Mouse (Mus musculus): ENCODE measurements around the gene Parp8.
"Not testable (repeated sequence)": the region's sequence is repeated elsewhere in the genome, so short reads cannot be mapped to it uniquely, and the experiment has no call there.

The Parp8 gene

GRCm38 (mm10) chr13:116958776-116959589 lies 66.4 kb downstream of the Parp8 start:
- no peak for DNase-seq

- no peak for DNase-seq
Observed at GRCm38 (mm10) chr13:116957577-116957976, 67.8 kb downstream of the Parp8 start.

GRCm38 (mm10) chr13:116951336-116951735 lies 74.0 kb downstream of the Parp8 start:
- DNase-seq: no peak

DNA sequence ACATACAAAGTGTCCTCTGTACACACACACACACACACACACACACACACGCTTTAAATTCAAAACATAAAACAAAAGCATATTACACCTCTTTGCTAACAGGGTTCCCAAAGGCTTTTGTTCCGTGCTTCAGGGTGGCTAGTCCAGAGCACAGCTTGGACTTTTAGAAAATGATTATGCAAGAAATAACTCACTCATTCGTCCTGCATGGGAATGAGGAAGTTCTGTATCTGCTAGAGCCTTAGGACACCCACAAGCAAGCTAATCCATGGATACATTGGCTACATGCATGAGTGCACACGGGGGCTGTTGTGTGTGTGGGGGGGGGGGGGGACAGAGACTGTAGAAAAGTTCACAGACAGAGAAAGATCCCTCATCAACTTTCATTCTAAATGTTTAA lies 75.8 kb downstream of the Parp8 start:
- DNase-seq: no peak

- no peak for DNase-seq
Observed at GRCm38 (mm10) chr13:116949056-116949455, 76.3 kb downstream of the Parp8 start.

GRCm38 (mm10) chr13:116948299-116948659 lies 77.1 kb downstream of the Parp8 start:
- DNase-seq: no peak

- no peak for DNase-seq
Observed at GRCm38 (mm10) chr13:116947611-116948298, 77.6 kb downstream of the Parp8 start.

- no peak for DNase-seq
Observed at GRCm38 (mm10) chr13:116946566-116946965, 78.8 kb downstream of the Parp8 start.

DNA sequence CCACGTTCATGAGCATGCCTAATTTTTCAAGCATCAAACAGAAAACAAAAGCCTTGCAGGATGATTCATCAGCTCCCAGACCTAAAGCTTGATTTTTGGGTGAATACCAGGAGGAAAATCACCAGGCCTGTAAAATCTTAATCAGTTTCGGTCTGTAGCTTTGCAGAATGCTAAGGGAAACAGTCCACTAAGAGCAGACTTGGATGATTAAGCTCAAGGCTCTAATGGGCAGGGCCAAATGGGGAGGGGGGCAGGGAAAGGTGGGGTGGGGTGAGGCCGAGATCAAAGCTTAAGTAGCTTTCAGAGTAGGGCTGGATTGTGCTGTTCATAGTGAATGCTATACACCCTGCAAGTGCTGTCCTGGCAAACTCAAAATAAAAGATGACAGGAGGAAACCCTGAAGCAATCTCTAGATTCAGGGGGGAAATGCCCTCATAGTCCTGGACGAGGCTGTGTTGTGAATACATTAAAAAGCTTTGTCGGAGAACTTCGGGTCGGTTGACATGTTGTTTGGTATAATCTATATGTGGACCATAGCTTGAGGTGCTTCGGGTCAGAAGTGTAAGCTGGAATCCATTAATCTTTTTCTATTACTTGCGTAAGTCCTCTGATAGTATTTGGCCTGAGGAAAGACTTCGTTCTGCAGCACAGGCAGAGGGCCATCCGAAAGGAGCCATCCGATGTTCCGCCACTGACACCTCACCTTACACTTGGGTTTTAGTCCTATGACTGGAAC lies 83.9 kb downstream of the Parp8 start:
- DNase-seq: no peak

- DNase-seq: no peak
Observed at GRCm38 (mm10) chr13:116940761-116941160, 84.6 kb downstream of the Parp8 start.

DNA sequence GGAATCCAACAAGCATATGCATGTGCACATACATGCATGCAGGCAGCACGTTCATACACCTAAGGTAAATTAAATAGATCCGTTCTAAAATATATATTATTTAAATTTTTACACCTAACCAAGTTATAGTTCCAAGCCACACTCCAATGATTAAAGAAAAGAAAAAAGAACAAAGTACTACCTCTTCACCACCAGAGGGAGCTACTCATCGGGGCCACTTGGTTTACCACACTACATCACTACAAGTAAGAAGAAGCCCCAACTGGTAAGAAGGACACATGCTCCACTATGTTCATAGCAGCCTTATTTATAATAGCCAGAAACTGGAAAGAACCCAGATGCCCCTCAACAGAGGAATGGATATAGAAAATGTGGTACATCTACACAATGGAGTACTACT lies 88.3 kb downstream of the Parp8 start:
- not testable (repeated sequence) for DNase-seq

DNA sequence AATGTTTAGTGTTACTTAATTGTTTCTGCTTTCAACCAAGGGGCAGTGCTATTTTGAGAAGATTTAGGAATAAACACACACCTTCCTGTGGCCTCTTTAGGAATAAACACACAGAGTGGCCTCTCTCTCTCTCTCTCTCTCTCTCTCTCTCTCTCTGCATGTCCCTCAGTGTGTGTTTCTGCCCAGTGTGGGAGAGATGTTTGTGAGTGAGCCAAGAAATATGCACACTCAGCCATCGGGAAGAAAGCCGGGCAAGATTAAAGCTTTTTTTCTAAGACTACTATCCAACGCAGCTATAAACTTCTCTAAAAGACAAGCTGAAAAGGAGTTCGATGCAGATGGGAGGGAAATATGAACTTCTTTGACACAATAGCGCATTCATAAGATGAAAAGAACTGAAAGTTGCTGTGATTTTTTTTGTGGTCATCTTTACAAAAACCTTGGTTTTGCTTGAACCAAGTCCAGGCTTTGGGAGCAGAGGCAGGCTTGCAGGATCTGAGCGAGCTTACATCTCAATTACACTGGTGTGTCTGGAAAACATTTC lies 107.9 kb downstream of the Parp8 start:
- DNase-seq: no peak

- DNase-seq: no peak
Observed at GRCm38 (mm10) chr13:116908284-116908683, 117.1 kb downstream of the Parp8 start.

GRCm38 (mm10) chr13:116903394-116903793 lies 121.9 kb downstream of the Parp8 start:
- no peak for DNase-seq

GRCm38 (mm10) chr13:116898395-116898794 lies 126.9 kb downstream of the Parp8 start:
- DNase-seq: no peak

- DNase-seq: no peak
Observed at GRCm38 (mm10) chr13:116897711-116898110, 127.6 kb downstream of the Parp8 start.

GRCm38 (mm10) chr13:116884422-116884942 lies 140.9 kb downstream of the Parp8 start:
- no peak for DNase-seq

DNA sequence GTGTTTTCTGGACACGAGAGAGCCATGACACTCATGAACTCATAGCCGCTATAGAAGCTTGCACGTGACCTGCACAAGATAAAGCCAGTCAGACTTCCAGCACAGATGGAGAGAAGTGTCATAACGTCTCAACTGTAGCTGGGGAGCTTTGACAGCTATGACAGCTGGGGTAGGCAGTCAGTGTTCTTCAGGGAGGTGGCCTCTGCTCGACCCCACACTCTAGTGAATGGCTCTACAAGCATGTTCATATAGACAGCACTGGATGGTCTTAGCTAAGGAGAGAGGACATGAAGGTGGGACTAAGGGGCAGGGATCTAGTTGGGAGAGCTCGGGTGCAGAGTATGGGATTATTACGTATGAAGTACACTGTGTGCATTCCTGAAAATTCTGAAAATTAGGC lies 143.1 kb downstream of the Parp8 start:
- DNase-seq: no peak

- no peak for DNase-seq
Observed at GRCm38 (mm10) chr13:116879580-116880192, 145.7 kb downstream of the Parp8 start.

GRCm38 (mm10) chr13:116870221-116870620 lies 155.1 kb downstream of the Parp8 start:
- DNase-seq: no peak

DNA sequence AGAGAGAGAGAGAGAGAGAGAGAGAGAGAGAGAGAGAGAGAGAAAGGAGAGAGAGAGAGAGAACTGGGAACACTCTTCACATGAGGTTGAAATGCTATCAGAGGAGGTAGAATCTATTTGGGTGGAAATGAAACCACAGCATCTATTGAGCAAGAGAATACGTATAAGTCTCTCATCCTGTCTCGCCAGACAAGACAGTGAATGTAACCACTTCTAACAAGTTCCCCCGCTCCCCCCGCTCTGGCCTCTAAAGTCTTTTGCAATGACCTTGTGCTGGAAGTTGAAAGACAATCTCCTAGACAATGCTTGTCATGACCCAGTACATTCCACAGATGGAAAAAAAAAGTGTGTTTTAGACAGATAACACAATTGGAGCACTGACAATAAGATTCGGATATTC lies 181.4 kb downstream of the Parp8 start:
- DNase-seq: no peak

GRCm38 (mm10) chr13:116830984-116831383 lies 194.4 kb downstream of the Parp8 start:
- no peak for DNase-seq

DNA sequence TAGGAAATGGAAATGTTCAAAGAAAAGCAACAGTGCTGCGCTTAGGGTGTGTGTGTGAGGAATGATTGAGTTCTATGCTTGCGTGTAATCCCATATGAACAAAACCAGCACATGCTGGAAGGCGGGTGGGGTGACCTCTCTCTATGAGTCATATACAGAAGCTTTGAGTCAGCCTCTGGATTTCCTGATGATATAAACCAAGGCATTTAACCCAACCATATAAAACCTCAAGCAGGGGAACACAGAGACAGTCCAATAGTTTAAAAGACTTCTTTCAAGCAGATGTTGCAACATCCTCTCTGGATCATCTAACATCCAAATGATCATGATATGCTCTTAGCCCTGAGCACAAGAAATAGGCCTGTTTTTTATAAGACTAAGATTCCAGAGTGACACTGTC lies 196.3 kb downstream of the Parp8 start:
- DNase-seq: no peak
